Mouse (Mus musculus): ENCODE measurements around the gene Filip1. TPM values are rescaled to one million over a fixed set of nuclear protein-coding genes. Genes with fewer than 3 reads are reported as not detected.

Gene Filip1
- polyA plus RNA-seq, 1 experiment: 9.4 TPM

GRCm38 (mm10) chr9:80022821-80023220 is 10.2 kb upstream of the Filip1 start:
- DNase-seq: no peak
- no peak for TF ChIP-seq POLR2A (IDR thresholded peaks at IDR 0.05; ENCODE audit: borderline replicate concordance, extremely low read depth, low read depth, low read length)
- no peak for TF ChIP-seq CTCF (IDR thresholded peaks at IDR 0.05; ENCODE audit: insufficient read depth, low read length)
- H3K4me1 ChIP-seq (ENCODE audit: control insufficient read depth, insufficient read depth, low read length): peaks cover 3% of the 10 kb centered on the region
- no peak overlapping the region for H3K4me3 ChIP-seq (replicated peaks; ENCODE audit: extremely low read depth, low read depth, low read length)
- 60% methylated on average over 8 of the region's 8 CpGs for WGBS

GRCm38 (mm10) chr9:80021648-80022047 is 9.0 kb upstream of the Filip1 start:
- no peak overlapping the region for H3K4me3 ChIP-seq (replicated peaks; ENCODE audit: extremely low read depth, low read depth, low read length)
- TF ChIP-seq POLR2A (IDR thresholded peaks at IDR 0.05; ENCODE audit: borderline replicate concordance, extremely low read depth, low read depth, low read length) (no peak), CTCF (IDR thresholded peaks at IDR 0.05; ENCODE audit: insufficient read depth, low read length) (no peak)
- 15% methylated on average over 1 of the region's 1 CpGs for WGBS
- no peak for DNase-seq
- peaks cover 3% of the 10 kb centered on the region for H3K4me1 ChIP-seq (ENCODE audit: control insufficient read depth, insufficient read depth, low read length)

GRCm38 (mm10) chr9:80020429-80020828 is 7.8 kb upstream of the Filip1 start:
- no peak overlapping the region for H3K4me3 ChIP-seq (replicated peaks; ENCODE audit: extremely low read depth, low read depth, low read length)
- DNase-seq: no peak
- no peaks in the 10 kb centered on the region; the same call in 1 of the 2 replicates for H3K4me1 ChIP-seq (ENCODE audit: control insufficient read depth, insufficient read depth, low read length)
- WGBS: 71% methylated on average over 3 of the region's 3 CpGs
- TF ChIP-seq POLR2A (IDR thresholded peaks at IDR 0.05; ENCODE audit: borderline replicate concordance, extremely low read depth, low read depth, low read length) (no peak), CTCF (IDR thresholded peaks at IDR 0.05; ENCODE audit: insufficient read depth, low read length) (no peak)

GRCm38 (mm10) chr9:80012016-80012415 is 635 bp downstream of the Filip1 start:
- H3K4me3 ChIP-seq (replicated peaks; ENCODE audit: extremely low read depth, low read depth, low read length): no peak overlapping the region
- DNase-seq: no peak
- no peaks in the 10 kb centered on the region for H3K4me1 ChIP-seq (ENCODE audit: control insufficient read depth, insufficient read depth, low read length)
- 86% methylated on average over 13 of the region's 13 CpGs for WGBS
- TF ChIP-seq POLR2A (IDR thresholded peaks at IDR 0.05; ENCODE audit: borderline replicate concordance, extremely low read depth, low read depth, low read length) (no peak), CTCF (IDR thresholded peaks at IDR 0.05; ENCODE audit: insufficient read depth, low read length) (no peak)

GRCm38 (mm10) chr9:80002394-80003188 is 10.1 kb downstream of the Filip1 start:
- 45% methylated on average over 14 of the region's 14 CpGs for WGBS
- no peaks in the 10 kb centered on the region for H3K4me1 ChIP-seq (ENCODE audit: control insufficient read depth, insufficient read depth, low read length)
- TF ChIP-seq POLR2A (IDR thresholded peaks at IDR 0.05; ENCODE audit: borderline replicate concordance, extremely low read depth, low read depth, low read length): no peak
- TF ChIP-seq CTCF (IDR thresholded peaks at IDR 0.05; ENCODE audit: insufficient read depth, low read length): peak; percentile 99
- peak; percentile 85 for DNase-seq
- H3K4me3 ChIP-seq (replicated peaks; ENCODE audit: extremely low read depth, low read depth, low read length): no peak overlapping the region

GRCm38 (mm10) chr9:79997282-79997681 is 15.4 kb downstream of the Filip1 start:
- TF ChIP-seq CTCF (IDR thresholded peaks at IDR 0.05; ENCODE audit: insufficient read depth, low read length) (no peak), POLR2A (IDR thresholded peaks at IDR 0.05; ENCODE audit: borderline replicate concordance, extremely low read depth, low read depth, low read length) (no peak)
- 71% methylated on average over 6 of the region's 6 CpGs for WGBS
- Histone ChIP-seq H3K4me1 (ENCODE audit: control insufficient read depth, insufficient read depth, low read length) (no peaks in the 10 kb centered on the region), H3K4me3 (replicated peaks; ENCODE audit: extremely low read depth, low read depth, low read length) (no peak overlapping the region)
- no peak for DNase-seq

- 87% methylated on average over 5 of the region's 5 CpGs for WGBS
- TF ChIP-seq CTCF (IDR thresholded peaks at IDR 0.05; ENCODE audit: insufficient read depth, low read length) (no peak), POLR2A (IDR thresholded peaks at IDR 0.05; ENCODE audit: borderline replicate concordance, extremely low read depth, low read depth, low read length) (no peak)
- Histone ChIP-seq H3K4me1 (ENCODE audit: control insufficient read depth, insufficient read depth, low read length) (no peaks in the 10 kb centered on the region), H3K4me3 (replicated peaks; ENCODE audit: extremely low read depth, low read depth, low read length) (no peak overlapping the region)
- DNase-seq: no peak
These were observed 18.4 kb downstream of the Filip1 start for GRCm38 (mm10) chr9:79994296-79994695.

- no peaks in the 10 kb centered on the region for H3K4me1 ChIP-seq (ENCODE audit: control insufficient read depth, insufficient read depth, low read length)
- no peak overlapping the region for H3K4me3 ChIP-seq (replicated peaks; ENCODE audit: extremely low read depth, low read depth, low read length)
- TF ChIP-seq CTCF (IDR thresholded peaks at IDR 0.05; ENCODE audit: insufficient read depth, low read length): no peak
- TF ChIP-seq POLR2A (IDR thresholded peaks at IDR 0.05; ENCODE audit: borderline replicate concordance, extremely low read depth, low read depth, low read length): no peak
- no peak for DNase-seq
- WGBS: 70% methylated on average over 4 of the region's 4 CpGs
These were observed 19.6 kb downstream of the Filip1 start for GRCm38 (mm10) chr9:79993066-79993465.

- no peak for DNase-seq
- TF ChIP-seq POLR2A (IDR thresholded peaks at IDR 0.05; ENCODE audit: borderline replicate concordance, extremely low read depth, low read depth, low read length) (no peak), CTCF (IDR thresholded peaks at IDR 0.05; ENCODE audit: insufficient read depth, low read length) (no peak)
- 67% methylated on average over 16 of the region's 16 CpGs for WGBS
- H3K4me3 ChIP-seq (replicated peaks; ENCODE audit: extremely low read depth, low read depth, low read length): no peak overlapping the region
- no peaks in the 10 kb centered on the region for H3K4me1 ChIP-seq (ENCODE audit: control insufficient read depth, insufficient read depth, low read length)
These were observed 22.1 kb downstream of the Filip1 start for GRCm38 (mm10) chr9:79990456-79991017.

- Histone ChIP-seq H3K4me3 (replicated peaks; ENCODE audit: extremely low read depth, low read depth, low read length) (no peak overlapping the region), H3K4me1 (ENCODE audit: control insufficient read depth, insufficient read depth, low read length) (no peaks in the 10 kb centered on the region)
- TF ChIP-seq CTCF (IDR thresholded peaks at IDR 0.05; ENCODE audit: insufficient read depth, low read length) (no peak), POLR2A (IDR thresholded peaks at IDR 0.05; ENCODE audit: borderline replicate concordance, extremely low read depth, low read depth, low read length) (no peak)
- 43% methylated on average over 1 of the region's 1 CpGs for WGBS
- DNase-seq: no peak
These were observed 22.9 kb downstream of the Filip1 start for GRCm38 (mm10) chr9:79989703-79990102.
